Mouse (Mus musculus) forebrain, embryonic 16.5 days (tissue): ENCODE results near the gene Gse1. TPM values are rescaled to one million over a fixed set of nuclear protein-coding genes. Genes with fewer than 3 reads are reported as not detected.
A peak's percentile ranks its signal among the peaks of the same experiment; 100 is the strongest.

Experiments used
- ATAC-seq: fragments of 200-750 bp; cut with Nextera tagmentation; 2 replicates; pipeline ENCODE4 v1.8.0; 2017; ENCODE audit warnings: mild to moderate bottlenecking, moderate library complexity
- H3K27ac ChIP-seq: fragments of 300-500 bp; sonication (generic); 2 replicates; pipeline ENCODE4 v1.5.1; 2014; ENCODE audit warnings: low read length, control low read depth
- H3K27me3 ChIP-seq: fragments of 300-500 bp; sonication (generic); replicated peaks from 2 replicates; pipeline ENCODE4 v1.6.1; 2014; ENCODE audit warnings: low read length; ENCODE audit not compliant: control insufficient read depth, insufficient read depth
- H3K36me3 ChIP-seq: fragments of 300-500 bp; sonication (generic); 2 replicates; pipeline ENCODE4 v1.6.1; 2014; ENCODE audit not compliant: control insufficient read depth, insufficient read depth
- H3K4me1 ChIP-seq: fragments of 300-500 bp; sonication (generic); replicated peaks from 2 replicates; pipeline ENCODE4 v1.6.1; 2014; ENCODE audit warnings: low read length; ENCODE audit not compliant: control insufficient read depth, insufficient read depth
- H3K4me2 ChIP-seq: fragments of 300-500 bp; sonication (generic); 2 replicates; pipeline ENCODE4 v1.6.1; 2014; ENCODE audit warnings: mild to moderate bottlenecking, low read length, control low read depth
- H3K4me3 ChIP-seq: fragments of 300-500 bp; sonication (generic); replicated peaks from 2 replicates; pipeline ENCODE4 v1.5.1; 2014; ENCODE audit warnings: mild to moderate bottlenecking, low read length, control low read depth
- H3K9ac ChIP-seq: fragments of 300-500 bp; sonication (generic); replicated peaks from 2 replicates; pipeline ENCODE4 v1.6.1; 2014; ENCODE audit warnings: low read depth, low read length, control low read depth
- H3K9me3 ChIP-seq: fragments of 300-500 bp; sonication (generic); 2 replicates; pipeline ENCODE4 v1.6.1; 2016; ENCODE audit warnings: low read length; ENCODE audit not compliant: control insufficient read depth
- WGBS: fragments of 180-500 bp; shearing (Covaris S2); extraction: QIAGEN DNeasy Blood & Tissue Kit; methylation state at CpG from one replicate; pipeline ENCODE4 v1.1.7; 2014; 5-methylcytosine and 5-hydroxymethylcytosine counted together
- polyA plus RNA-seq: library from polyadenylated mRNA; unstranded; fragments of >200 nt; fragmentation: Nextera tagmentation; extraction: Ambion mirVana; gene quantifications from 2 replicates; pipeline ENCODE4 v1.2.1, GENCODE M21; 2015

Gse1 gene
- polyA plus RNA-seq, 1 experiment from 2014 or later, result 34.9 TPM

DNA sequence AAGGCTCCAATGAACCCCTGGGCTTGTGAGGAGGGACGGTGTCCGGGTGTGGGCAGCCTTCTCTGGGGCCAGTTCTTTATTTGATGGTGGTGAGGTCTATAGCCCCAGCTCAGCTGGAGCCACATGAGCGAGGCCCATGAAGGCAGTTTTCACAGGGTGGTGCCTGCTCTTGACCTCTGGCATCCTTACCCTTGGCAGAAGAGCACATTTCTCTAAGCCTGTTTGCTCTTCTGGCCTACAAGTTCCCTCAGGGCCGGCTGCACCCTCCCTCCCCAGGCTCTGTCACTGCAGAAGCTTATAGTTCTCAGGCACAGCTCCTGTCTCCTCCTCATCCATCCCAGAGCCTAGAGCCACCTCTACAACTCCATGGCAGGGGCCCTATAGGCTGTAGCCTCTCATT lies 186.0 kb downstream of the Gse1 start:
- H3K4me2 ChIP-seq, result no peak overlapping the region

GRCm38 (mm10) chr8:120415474-120415873 lies 187.2 kb downstream of the Gse1 start:
- Histone ChIP-seq H3K4me1 (peaks cover 71% of the 10 kb centered on the region), H3K27me3 (no peaks in the 10 kb centered on the region), H3K36me3 (no peaks in the 10 kb centered on the region), H3K9ac (no peak overlapping the region), H3K27ac (peak overlapping the region; percentile 92; the same call in 1 of the 2 replicates), H3K9me3 (no peaks in the 10 kb centered on the region), H3K4me2 (no peak overlapping the region), H3K4me3 (no peak overlapping the region)
- no peak for ATAC-seq
- WGBS, result 80% methylated on average over 9 of the region's 11 CpGs

More for the DNA sequence above, 186.0 kb downstream of the Gse1 start:
- ATAC-seq, result no peak
- Histone ChIP-seq H3K9ac (no peak overlapping the region), H3K27ac (no peak overlapping the region), H3K4me3 (no peak overlapping the region), H3K4me1 (peaks cover 82% of the 10 kb centered on the region), H3K36me3 (no peaks in the 10 kb centered on the region), H3K9me3 (no peaks in the 10 kb centered on the region), H3K27me3 (no peaks in the 10 kb centered on the region)
- WGBS, result 80% methylated on average over 4 of the region's 4 CpGs

GRCm38 (mm10) chr8:120416173-120416521 lies 187.9 kb downstream of the Gse1 start:
- H3K27ac ChIP-seq, result peak overlapping the region; percentile 92
- whole genome bisulfite sequencing, result 40% methylated on average over 8 of the region's 8 CpGs
- no peak for ATAC-seq
- peak overlapping the region; percentile 34 for H3K4me2 ChIP-seq
- H3K4me1 ChIP-seq, result peaks cover 70% of the 10 kb centered on the region
- no peak overlapping the region for H3K4me3 ChIP-seq
- H3K9ac ChIP-seq, result peak overlapping the region; percentile 54
- H3K9me3 ChIP-seq, result no peaks in the 10 kb centered on the region
- no peaks in the 10 kb centered on the region for H3K27me3 ChIP-seq
- H3K36me3 ChIP-seq, result no peaks in the 10 kb centered on the region

DNA sequence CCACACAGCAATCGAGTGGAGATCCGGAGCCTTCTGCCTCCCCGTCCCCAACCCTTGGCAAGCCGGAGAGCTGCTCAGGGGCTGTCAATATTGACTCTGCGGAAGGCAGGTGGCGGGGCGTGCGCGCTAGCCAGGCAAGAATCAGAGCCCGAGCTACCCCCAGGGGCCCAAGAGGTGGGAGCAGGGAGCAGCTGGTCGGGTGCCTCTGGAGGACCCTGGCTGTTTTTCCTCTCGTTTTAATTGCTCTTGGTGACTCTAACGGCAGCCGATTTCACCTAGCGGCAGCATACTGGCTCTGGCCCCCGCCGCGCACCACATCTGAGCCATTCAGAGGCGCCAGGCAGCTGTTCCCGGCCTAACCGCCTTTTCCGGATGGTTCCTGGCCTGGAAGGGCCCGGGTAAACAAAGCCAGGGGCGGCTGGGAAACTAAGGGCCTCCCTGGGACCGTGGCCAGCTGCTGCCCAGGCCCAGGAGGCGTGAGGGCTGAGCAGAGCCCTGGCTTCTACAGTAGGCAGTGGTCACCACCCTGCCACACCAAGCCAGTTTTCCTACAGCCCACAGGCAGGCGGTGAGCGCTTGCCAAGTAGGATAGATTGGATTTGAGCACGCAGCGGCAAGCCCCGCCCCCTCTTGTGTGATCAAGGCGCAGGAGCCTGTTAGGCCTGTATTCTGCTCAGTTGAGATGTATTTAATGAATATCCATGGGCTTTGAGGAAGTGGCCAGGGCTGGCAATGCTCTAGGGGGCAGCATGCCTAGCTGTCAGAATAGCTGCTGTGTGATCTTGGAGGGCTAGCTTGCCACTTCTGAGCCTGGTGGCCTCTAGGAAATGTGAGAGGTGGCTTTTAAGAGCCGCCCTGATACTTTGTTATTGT lies 188.5 kb downstream of the Gse1 start:
- no peak overlapping the region for H3K4me3 ChIP-seq

DNA sequence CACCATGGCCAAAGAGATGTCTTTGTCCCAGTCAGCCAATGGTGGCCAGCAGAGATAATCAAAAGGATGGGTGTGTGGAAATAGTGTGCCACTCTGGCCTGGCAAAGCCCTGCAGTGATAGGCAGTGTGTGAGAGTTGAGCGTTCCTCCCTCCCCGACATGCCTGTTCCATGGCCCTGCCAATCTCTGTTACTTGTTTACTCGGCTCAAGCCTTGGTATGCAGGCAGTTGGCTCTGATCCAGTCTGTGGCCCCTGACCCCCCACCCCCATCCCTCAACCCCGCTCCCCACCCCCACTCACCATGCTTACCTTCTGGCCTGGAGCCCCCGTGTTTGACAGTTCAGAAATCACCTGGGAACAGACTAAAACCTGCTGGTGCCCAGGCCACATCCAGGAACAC lies 189.9 kb downstream of the Gse1 start:
- Histone ChIP-seq H3K4me2 (no peak overlapping the region), H3K27me3 (no peaks in the 10 kb centered on the region), H3K4me3 (no peak overlapping the region), H3K4me1 (peaks cover 65% of the 10 kb centered on the region), H3K27ac (no peak overlapping the region), H3K9me3 (no peaks in the 10 kb centered on the region), H3K36me3 (no peaks in the 10 kb centered on the region), H3K9ac (no peak overlapping the region)
- 50% methylated on average over 5 of the region's 5 CpGs for WGBS
- ATAC-seq, result no peak

More for the DNA sequence above, 188.5 kb downstream of the Gse1 start:
- no peaks in the 10 kb centered on the region for H3K36me3 ChIP-seq
- peaks cover 70% of the 10 kb centered on the region for H3K4me1 ChIP-seq
- peak overlapping the region; percentile 92 for H3K27ac ChIP-seq
- no peaks in the 10 kb centered on the region for H3K27me3 ChIP-seq
- H3K9me3 ChIP-seq, result no peaks in the 10 kb centered on the region
- ATAC-seq, result peak; percentile 87
- peak overlapping the region; percentile 54 for H3K9ac ChIP-seq
- H3K4me2 ChIP-seq, result peak overlapping the region; percentile 34
- 3% methylated on average over 33 of the region's 33 CpGs for WGBS

DNA sequence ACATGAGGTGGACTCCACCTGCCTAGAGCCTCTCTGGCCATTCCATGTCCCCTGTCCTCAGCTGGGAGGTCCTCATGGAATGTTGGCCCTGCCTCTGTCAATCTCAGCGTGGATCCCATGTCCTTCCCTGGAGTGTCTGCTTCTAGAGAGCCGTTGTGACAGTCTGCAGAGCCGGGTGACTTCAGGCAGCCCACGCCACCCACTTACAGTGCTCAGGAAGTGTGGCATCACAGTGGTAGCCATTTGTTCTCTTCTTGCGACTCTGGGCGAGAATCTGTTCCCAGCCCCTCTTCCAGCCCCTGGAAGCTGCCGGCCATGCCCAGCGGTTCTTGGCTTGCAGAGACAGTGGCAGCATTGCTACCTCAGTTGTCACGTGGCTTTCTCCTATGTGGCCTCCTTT lies 191.4 kb downstream of the Gse1 start:
- Histone ChIP-seq H3K4me3 (no peak overlapping the region), H3K36me3 (no peaks in the 10 kb centered on the region), H3K4me2 (no peak overlapping the region), H3K4me1 (peaks cover 67% of the 10 kb centered on the region), H3K9me3 (no peaks in the 10 kb centered on the region), H3K27ac (no peak overlapping the region), H3K27me3 (no peaks in the 10 kb centered on the region), H3K9ac (no peak overlapping the region)
- 82% methylated on average over 9 of the region's 9 CpGs for WGBS
- ATAC-seq, result no peak

DNA sequence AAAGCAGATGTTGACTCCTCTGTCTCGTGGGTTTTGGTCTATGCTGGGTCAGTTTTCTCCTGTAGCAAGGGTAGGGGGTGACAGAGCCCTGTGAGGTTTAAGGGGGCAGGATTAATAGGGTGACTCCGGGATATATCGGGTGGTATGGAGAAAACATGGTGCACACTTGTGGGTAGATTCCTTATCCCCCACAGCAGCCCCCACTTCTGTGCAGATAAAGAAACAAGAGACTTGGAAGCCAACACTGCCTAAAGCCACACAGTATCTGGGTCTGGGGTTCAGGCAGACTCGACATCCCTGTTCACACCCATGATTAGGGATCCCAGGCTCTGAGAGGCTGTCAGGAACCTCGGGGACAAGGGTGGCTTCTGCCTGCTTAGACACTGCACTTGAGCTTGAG lies 192.0 kb downstream of the Gse1 start:
- Histone ChIP-seq H3K27ac (no peak overlapping the region), H3K9ac (no peak overlapping the region), H3K4me2 (no peak overlapping the region), H3K4me1 (peaks cover 73% of the 10 kb centered on the region), H3K36me3 (no peaks in the 10 kb centered on the region), H3K27me3 (no peaks in the 10 kb centered on the region), H3K4me3 (no peak overlapping the region), H3K9me3 (no peaks in the 10 kb centered on the region)
- 81% methylated on average over 5 of the region's 5 CpGs for WGBS
- no peak for ATAC-seq

GRCm38 (mm10) chr8:120421638-120422037 lies 193.4 kb downstream of the Gse1 start:
- H3K9ac ChIP-seq, result peak overlapping the region; percentile 12; the same call in 1 of the 2 replicates

GRCm38 (mm10) chr8:120422236-120422635 lies 194.0 kb downstream of the Gse1 start:
- no peak overlapping the region for H3K27ac ChIP-seq
- H3K36me3 ChIP-seq, result no peaks in the 10 kb centered on the region
- peaks cover 73% of the 10 kb centered on the region for H3K4me1 ChIP-seq
- 90% methylated on average over 8 of the region's 8 CpGs for WGBS
- ATAC-seq, result no peak
- no peaks in the 10 kb centered on the region for H3K27me3 ChIP-seq
- no peaks in the 10 kb centered on the region for H3K9me3 ChIP-seq
- H3K9ac ChIP-seq, result no peak overlapping the region
- no peak overlapping the region for H3K4me3 ChIP-seq
- H3K4me2 ChIP-seq, result no peak overlapping the region

More at GRCm38 (mm10) chr8:120421638-120422037, 193.4 kb downstream of the Gse1 start:
- Histone ChIP-seq H3K4me2 (no peak overlapping the region), H3K9me3 (no peaks in the 10 kb centered on the region), H3K4me3 (no peak overlapping the region), H3K36me3 (no peaks in the 10 kb centered on the region), H3K27ac (no peak overlapping the region), H3K4me1 (peaks cover 73% of the 10 kb centered on the region), H3K27me3 (no peaks in the 10 kb centered on the region)
- ATAC-seq, result no peak
- WGBS, result 25% methylated on average over 9 of the region's 9 CpGs
